Mouse (Mus musculus): ENCODE measurements around the gene Sort1. TPM values are rescaled to one million over a fixed set of nuclear protein-coding genes. Genes with fewer than 3 reads are reported as not detected.
A peak's percentile ranks its signal among the peaks of the same experiment; 100 is the strongest.

Sort1 gene
- total RNA-seq, 2 experiments from 2014 or later = 245 to 264 TPM

- DNase-seq (ENCODE audit: low spot score in 2 of 2) = no peak
- intact Hi-C loops (cut with DNase I) = no loop called here
Observed at GRCm38 (mm10) chr3:108368721-108369120, 84.8 kb downstream of the Sort1 start.

- intact Hi-C loops (cut with DNase I) = no loop called here
- DNase-seq (ENCODE audit: low spot score in 2 of 2) = no peak
Observed at GRCm38 (mm10) chr3:108372274-108372673, 88.4 kb downstream of the Sort1 start.

GRCm38 (mm10) chr3:108372691-108373090 is 88.8 kb downstream of the Sort1 start:
- DNase-seq (ENCODE audit: low spot score in 2 of 2) = no peak
- intact Hi-C loops (cut with DNase I) = no loop called here

GRCm38 (mm10) chr3:108378875-108379663 is 95.2 kb downstream of the Sort1 start:
- DNase-seq (ENCODE audit: low spot score in 2 of 2) = peak in 1 of 2 experiments; percentile 75
- intact Hi-C loops (cut with DNase I) = no loop called here

GRCm38 (mm10) chr3:108380695-108381094 is 96.8 kb downstream of the Sort1 start:
- intact Hi-C loops (cut with DNase I) = no loop called here
- DNase-seq (ENCODE audit: low spot score in 2 of 2) = no peak

GRCm38 (mm10) chr3:108381945-108382875 is 98.3 kb downstream of the Sort1 start:
- intact Hi-C loops (cut with DNase I) = no loop called here
- no peak for DNase-seq (ENCODE audit: low spot score in 2 of 2)

GRCm38 (mm10) chr3:108383485-108384354 is 99.8 kb downstream of the Sort1 start, which contains the start of gene Psrc1:
Psrc1 (plus strand) TSS chr3:108383839.
- DNase-seq (ENCODE audit: low spot score in 2 of 2) = peak; percentile 82 to 84
- intact Hi-C loops (cut with DNase I) = no loop called here

- intact Hi-C loops (cut with DNase I) = no loop called here
Observed at GRCm38 (mm10) chr3:108384425-108384824, 100.5 kb downstream of the Sort1 start.

GRCm38 (mm10) chr3:108386186-108386585 is 102.3 kb downstream of the Sort1 start:
- intact Hi-C loops (cut with DNase I) = loop anchor here (5.0 kb wide), 1 partner anchor 224 kb away; no protein-coding TSS in a partner anchor
- DNase-seq (ENCODE audit: low spot score in 2 of 2) = peak; percentile 68 to 78

More at GRCm38 (mm10) chr3:108384425-108384824, 100.5 kb downstream of the Sort1 start:
- DNase-seq (ENCODE audit: low spot score in 2 of 2) = no peak

- intact Hi-C loops (cut with DNase I) = loop anchor here (2.0 to 5.0 kb wide), 2 partner anchors 106 to 227 kb away; no protein-coding TSS in a partner anchor
- peak; percentile 98 for DNase-seq (ENCODE audit: low spot score in 2 of 2)
Observed at GRCm38 (mm10) chr3:108389111-108389545, 105.2 kb downstream of the Sort1 start.

GRCm38 (mm10) chr3:108392299-108392698 is 108.4 kb downstream of the Sort1 start:
- no peak for DNase-seq (ENCODE audit: low spot score in 2 of 2)
- intact Hi-C loops (cut with DNase I) = no loop called here

- no peak for DNase-seq (ENCODE audit: low spot score in 2 of 2)
- intact Hi-C loops (cut with DNase I) = no loop called here
Observed at GRCm38 (mm10) chr3:108392793-108393192, 108.9 kb downstream of the Sort1 start.

GRCm38 (mm10) chr3:108398281-108398680 is 114.4 kb downstream of the Sort1 start:
- no peak for DNase-seq (ENCODE audit: low spot score in 2 of 2)
- intact Hi-C loops (cut with DNase I) = no loop called here

- DNase-seq (ENCODE audit: low spot score in 2 of 2) = no peak
- intact Hi-C loops (cut with DNase I) = loop anchor here (5.0 kb wide), 2 partner anchors 42 to 162 kb away; partner anchors contain the start of gene Tmem167b
Observed at GRCm38 (mm10) chr3:108400442-108400841, 116.6 kb downstream of the Sort1 start.

- intact Hi-C loops (cut with DNase I) = loop anchor here (5.0 kb wide), 2 partner anchors 40 to 160 kb away; partner anchors contain the start of gene Tmem167b
- DNase-seq (ENCODE audit: low spot score in 2 of 2) = peak; percentile 80 to 89
Observed at GRCm38 (mm10) chr3:108401692-108402527, 118.0 kb downstream of the Sort1 start.

- DNase-seq (ENCODE audit: low spot score in 2 of 2) = no peak
- intact Hi-C loops (cut with DNase I) = loop anchor here (5.0 kb wide), 2 partner anchors 40 to 160 kb away; partner anchors contain the start of gene Tmem167b
Observed at GRCm38 (mm10) chr3:108402528-108402920, 118.6 kb downstream of the Sort1 start.

- DNase-seq (ENCODE audit: low spot score in 2 of 2) = peak; percentile 60 to 81
- intact Hi-C loops (cut with DNase I) = no loop called here
Observed at GRCm38 (mm10) chr3:108405536-108406305, 121.8 kb downstream of the Sort1 start.

Measured in left cerebral cortex, postnatal 14 days (tissue).